Mouse (Mus musculus): ENCODE results near the gene Chtop. TPM values are rescaled to one million over a fixed set of nuclear protein-coding genes. Genes with fewer than 3 reads are reported as not detected.

Chtop gene
- polyA plus RNA-seq (2015; fragmentation: Nextera tagmentation; extraction: Ambion mirVana): 162 and 169 TPM in 2 replicates

GRCm38 (mm10) chr3:90508950-90509746 is at the start of gene Chtop:
Gene Chtop, minus strand, starts transcription at chr3:90509498.
- peak; percentile 99 for DNase-seq (ENCODE audit: low spot score)

GRCm38 (mm10) chr3:90555954-90556353 is 46.7 kb upstream of the Chtop start:
- no peak for DNase-seq (ENCODE audit: low spot score)

GRCm38 (mm10) chr3:90552231-90552630 is 42.9 kb upstream of the Chtop start:
- no peak for DNase-seq (ENCODE audit: low spot score)

GRCm38 (mm10) chr3:90550421-90550790 is 41.1 kb upstream of the Chtop start:
- DNase-seq (ENCODE audit: low spot score): no peak

- DNase-seq (ENCODE audit: low spot score): no peak
Measured at GRCm38 (mm10) chr3:90549676-90550420, 40.5 kb upstream of the Chtop start.

- no peak for DNase-seq (ENCODE audit: low spot score)
Measured at GRCm38 (mm10) chr3:90540904-90541303, 31.6 kb upstream of the Chtop start.

- no peak for DNase-seq (ENCODE audit: low spot score)
Measured at GRCm38 (mm10) chr3:90537905-90538296, 28.6 kb upstream of the Chtop start.

GRCm38 (mm10) chr3:90537141-90537904 is 28.0 kb upstream of the Chtop start, which contains the start of gene S100a16:
Gene S100a16, plus strand, starts transcription at chr3:90537254.
- DNase-seq (ENCODE audit: low spot score): no peak

GRCm38 (mm10) chr3:90535446-90535845 is 26.1 kb upstream of the Chtop start:
- DNase-seq (ENCODE audit: low spot score): no peak

GRCm38 (mm10) chr3:90531713-90532112 is 22.4 kb upstream of the Chtop start:
- DNase-seq (ENCODE audit: low spot score): no peak

- DNase-seq (ENCODE audit: low spot score): no peak
Measured at GRCm38 (mm10) chr3:90527291-90527873, 18.1 kb upstream of the Chtop start.

GRCm38 (mm10) chr3:90526580-90526979 is 17.3 kb upstream of the Chtop start, which contains the start of gene S100a14:
Gene S100a14, plus strand, starts transcription at chr3:90526856.
- DNase-seq (ENCODE audit: low spot score): no peak

- DNase-seq (ENCODE audit: low spot score): no peak
Measured at GRCm38 (mm10) chr3:90526076-90526475, 16.8 kb upstream of the Chtop start.

- peak; percentile 34 for DNase-seq (ENCODE audit: low spot score)
Measured at GRCm38 (mm10) chr3:90525421-90525820, 16.1 kb upstream of the Chtop start.

- no peak for DNase-seq (ENCODE audit: low spot score)
Measured at GRCm38 (mm10) chr3:90517711-90518110, 8.4 kb upstream of the Chtop start.

- DNase-seq (ENCODE audit: low spot score): no peak
Measured at GRCm38 (mm10) chr3:90515789-90516188, 6.5 kb upstream of the Chtop start.

- no peak for DNase-seq (ENCODE audit: low spot score)
Measured at GRCm38 (mm10) chr3:90515242-90515641, 5.9 kb upstream of the Chtop start.

GRCm38 (mm10) chr3:90514691-90515090 is 5.4 kb upstream of the Chtop start:
- DNase-seq (ENCODE audit: low spot score): peak; percentile 48

GRCm38 (mm10) chr3:90513796-90514590 is 4.7 kb upstream of the Chtop start, which contains the start of the genes S100a1 and S100a13:
Gene S100a1, minus strand, starts transcription at chr3:90514392.
Gene S100a13, plus strand, starts transcription at chr3:90514435.
- no peak for DNase-seq (ENCODE audit: low spot score)

- no peak for DNase-seq (ENCODE audit: low spot score)
Measured at GRCm38 (mm10) chr3:90512948-90513642, 3.8 kb upstream of the Chtop start.

All from thymus, postnatal 0 days (tissue).